ENCODE assay signal across 16 mouse cellular contexts in genomic region chr5:151112743-151113142, GRCm38 (mm10).
DNase-seq lines count a peak whose midpoint lies in the region; ATAC-seq and TF ChIP-seq lines count a peak whose summit lies in the region.
"Had no signal": no experiment of that assay in that cellular context is flagged by ENCODE, and none has a peak within 500 bp of the region (broad histone marks: within the 10 kb centered on the region; RNA-seq: fewer than 3 reads in every experiment).

No protein-coding gene starts in this region.

- peak; percentile 12 to 26 for DNase-seq in heart, postnatal 14 days
- DNase-seq in Muller cell, postnatal 12 days (ENCODE audit: inconsistent ontology term): peak; percentile 81
- DNase-seq in urinary bladder, postnatal 10 days (ENCODE audit: low spot score): no peak
- DNase-seq in urinary bladder, postnatal 36 days (ENCODE audit: low spot score in 2 of 2): no peak
- DNase-seq: adrenal gland, postnatal 10 days; cerebellum, adult 8-10 months; gastrocnemius, postnatal 14 days; kidney, adult 18-20 months; liver; lung, adult 2 months; midbrain, embryonic 14.5 days had no signal

- peaks cover 8% of the 10 kb centered on the region for H3K4me1 ChIP-seq in heart, embryonic 12.5 days (replicated peaks)

- H3K27me3 ChIP-seq in heart, embryonic 12.5 days (replicated peaks): no peaks in the 10 kb centered on the region
- H3K27me3 ChIP-seq in C2C12 (ENCODE audit: control insufficient read depth, insufficient read depth, insufficient read length) (no peaks in the 10 kb centered on the region), myocyte (ENCODE audit: control insufficient read depth, insufficient read depth, insufficient read length) (no peaks in the 10 kb centered on the region)

- H3K79me3 ChIP-seq in C2C12 (ENCODE audit: low read depth): peaks cover 35% of the 10 kb centered on the region

- H3K9ac ChIP-seq in heart, embryonic 12.5 days: no peak overlapping the region

- H3K79me2 ChIP-seq in C2C12 (ENCODE audit: control insufficient read depth, insufficient read depth) (peaks cover 81% of the 10 kb centered on the region), myocyte (ENCODE audit: control insufficient read depth, insufficient read depth) (peaks cover 85% of the 10 kb centered on the region)

- no peak overlapping the region for H3ac ChIP-seq in C2C12 (ENCODE audit: control insufficient read depth, insufficient read length, low read depth)
- H3ac ChIP-seq in myocyte (ENCODE audit: control insufficient read depth, insufficient read length): no peak overlapping the region

- 74% methylated on average over 9 of the region's 9 CpGs for WGBS in heart, embryonic 12.5 days

- TF ChIP-seq POLR2A in myocyte (IDR thresholded peaks at IDR 0.05; ENCODE audit: insufficient read length, low read depth): no peak

- no peak for ATAC-seq in heart, embryonic 12.5 days (ENCODE audit: insufficient number of reproducible peaks, low FRiP score)
- ATAC-seq: hindbrain, postnatal 0 days had no signal

- intact Hi-C loops in heart, postnatal 14 days (cut with DNase I): no loop called here

- no peaks in the 10 kb centered on the region for H3K9me3 ChIP-seq in heart, embryonic 12.5 days (replicated peaks)

- no peak overlapping the region for H3K4me3 ChIP-seq in heart, embryonic 12.5 days
- H3K4me3 ChIP-seq in C2C12 (ENCODE audit: insufficient read depth, poor library complexity, severe bottlenecking) (no peak overlapping the region), myocyte (no peak overlapping the region)
- H3K4me3 ChIP-seq: left cerebral cortex, adult 2 months had no signal

- no peaks in the 10 kb centered on the region for H3K36me3 ChIP-seq in heart, embryonic 12.5 days
- no peaks in the 10 kb centered on the region for H3K36me3 ChIP-seq in C2C12 (ENCODE audit: control insufficient read depth, insufficient read depth)
- H3K36me3 ChIP-seq in myocyte (ENCODE audit: control insufficient read depth, insufficient read depth): no peaks in the 10 kb centered on the region

- H3K4me2 ChIP-seq in heart, embryonic 12.5 days: no peak overlapping the region
- H3K4me2 ChIP-seq in myocyte (ENCODE audit: low read depth): peak overlapping the region; percentile 92

- H3K27ac ChIP-seq in heart, embryonic 12.5 days (ENCODE audit: poor library complexity, severe bottlenecking): no peak overlapping the region
- H3K27ac ChIP-seq: hindbrain, postnatal 0 days; left cerebral cortex, adult 2 months had no signal

- no peak for TF ChIP-seq CTCF in C2C12 (IDR thresholded peaks at IDR 0.05; ENCODE audit: control insufficient read depth, insufficient read depth, insufficient read length)

TF ChIP-seq in C2C12, 6 proteins besides CTCF, POLR2A, EP300 and RAD21:
- no peak for TF ChIP-seq USF1 (IDR thresholded peaks at IDR 0.05; ENCODE audit: low read depth)
- no peak for TF ChIP-seq MYOG (IDR thresholded peaks at IDR 0.05; ENCODE audit: control insufficient read depth, extremely low read depth, insufficient read length)
- TF ChIP-seq MYOD1 (IDR thresholded peaks at IDR 0.05; ENCODE audit: control insufficient read depth, insufficient read length, low read depth): peak; percentile 95
- TF ChIP-seq MAX (IDR thresholded peaks at IDR 0.05): no peak
- peak; percentile 93 for TF ChIP-seq FOSL1 (IDR thresholded peaks at IDR 0.05; ENCODE audit: insufficient read depth, low read length, poor library complexity, severe bottlenecking)
- peak; percentile 35 for TF ChIP-seq CEBPB (IDR thresholded peaks at IDR 0.05; ENCODE audit: low read depth)

TF ChIP-seq in myocyte, 11 proteins besides CTCF, POLR2A, EP300 and RAD21:
- TF ChIP-seq TCF12 (IDR thresholded peaks at IDR 0.05; ENCODE audit: insufficient read depth, poor library complexity, severe bottlenecking): peak; percentile 82
- TF ChIP-seq MAX (IDR thresholded peaks at IDR 0.05; ENCODE audit: low read depth): no peak
- peak in 2 of 3 experiments; percentile 83 to 88 for TF ChIP-seq MYOG (IDR thresholded peaks at IDR 0.05; ENCODE audit: control insufficient read depth in 1 of 3, insufficient read depth in 1 of 3, insufficient read length in 2 of 3, low read depth in 2 of 3)
- peak; percentile 56 to 88 (median 83) for TF ChIP-seq MYOD1 (IDR thresholded peaks at IDR 0.05; ENCODE audit: control insufficient read depth in 1 of 3, insufficient read length in 2 of 3, low read depth in 2 of 3)
- no peak for TF ChIP-seq POLR2AphosphoS2 (IDR thresholded peaks at IDR 0.05; ENCODE audit: insufficient read length, low read depth)
- no peak for TF ChIP-seq USF1 (IDR thresholded peaks at IDR 0.05; ENCODE audit: low read depth)
- peak; percentile 68; the same call in 1 of the 2 replicates for TF ChIP-seq CEBPB (IDR thresholded peaks at IDR 0.05; ENCODE audit: insufficient read depth, poor library complexity, severe bottlenecking)

Comparison
In these comparisons a context has a peak if more than half of its experiments do, and no peak if none do; other contexts are left out.
1. DNase-seq: peak in heart, postnatal 14 days (2 of 2) and Muller cell, postnatal 12 days (single experiment); none in urinary bladder, postnatal 10 days (single experiment) and urinary bladder, postnatal 36 days (0 of 2).